Mouse (Mus musculus) embryonic facial prominence, embryonic 12.5 days (tissue): ENCODE measurements around the gene Cfb. TPM values are rescaled to one million over a fixed set of nuclear protein-coding genes. Genes with fewer than 3 reads are reported as not detected.

Experiments
- ATAC-seq: fragments of 200-750 bp; cut with Nextera tagmentation; 2 replicates; pipeline ENCODE4 v1.8.0; 2017; ENCODE audit not compliant: insufficient number of reproducible peaks, insufficient read depth, low FRiP score, low TSS enrichment
- H3K27ac ChIP-seq: fragments of 300-500 bp; sonication (generic); 2 replicates; pipeline ENCODE4 v1.5.1; 2016; ENCODE audit warnings: mild to moderate bottlenecking
- H3K27me3 ChIP-seq: fragments of 300-500 bp; sonication (generic); 2 replicates; pipeline ENCODE4 v1.6.1; 2016; ENCODE audit warnings: mild to moderate bottlenecking, moderate library complexity
- H3K36me3 ChIP-seq: fragments of 300-500 bp; sonication (generic); 2 replicates; pipeline ENCODE4 v1.6.1; 2016; ENCODE audit warnings: mild to moderate bottlenecking
- H3K4me1 ChIP-seq: fragments of 300-500 bp; sonication (generic); 2 replicates; pipeline ENCODE4 v1.6.1; 2016
- H3K4me2 ChIP-seq: fragments of 300-500 bp; sonication (generic); replicated peaks from 2 replicates; pipeline ENCODE4 v1.6.1; 2016; ENCODE audit warnings: mild to moderate bottlenecking, moderate library complexity
- H3K4me3 ChIP-seq: fragments of 300-500 bp; sonication (generic); 2 replicates; pipeline ENCODE4 v1.5.1; 2016; ENCODE audit warnings: mild to moderate bottlenecking
- H3K9ac ChIP-seq: fragments of 300-500 bp; sonication (generic); 2 replicates; pipeline ENCODE4 v1.6.1; 2016; ENCODE audit warnings: mild to moderate bottlenecking, moderate library complexity
- H3K9me3 ChIP-seq: fragments of 300-500 bp; sonication (generic); 2 replicates; pipeline ENCODE4 v1.6.1; 2016; ENCODE audit warnings: mild to moderate bottlenecking, moderate library complexity
- WGBS: fragments of 180-500 bp; shearing (Covaris S2); methylation state at CpG from one replicate; pipeline ENCODE4 v1.1.7; 2016; 5-methylcytosine and 5-hydroxymethylcytosine counted together
- polyA plus RNA-seq: library from polyadenylated mRNA; unstranded; fragments of >200 nt; fragmentation: Nextera tagmentation; extraction: Ambion mirVana; gene quantifications from 2 replicates; pipeline ENCODE4 v1.2.1, GENCODE M21; 2016

Cfb gene
- polyA plus RNA-seq, 1 experiment from 2014 or later = 1.1 TPM

GRCm38 (mm10) chr17:34896366-34896765 lies 34.0 kb upstream of the Cfb start:
- ATAC-seq = no peak
- Histone ChIP-seq H3K27me3 (no peaks in the 10 kb centered on the region), H3K4me3 (peak overlapping the region; percentile 83; the same call in 1 of the 2 replicates), H3K9ac (no peak overlapping the region), H3K36me3 (peaks cover 10% of the 10 kb centered on the region), H3K4me2 (peak overlapping the region; percentile 97), H3K4me1 (peaks cover 35% of the 10 kb centered on the region), H3K9me3 (0 out of 2 replicates have a peak, but pooled peaks cover 4% of the 10 kb centered on the region), H3K27ac (no peak overlapping the region)
- WGBS = 88% methylated on average over 17 of the region's 17 CpGs

- Histone ChIP-seq H3K9me3 (0 out of 2 replicates have a peak, but pooled peaks cover 4% of the 10 kb centered on the region), H3K36me3 (peaks cover 9% of the 10 kb centered on the region), H3K27ac (peak overlapping the region; percentile 95), H3K27me3 (no peaks in the 10 kb centered on the region), H3K9ac (peak overlapping the region; percentile 95), H3K4me2 (peak overlapping the region; percentile 97), H3K4me1 (peaks cover 35% of the 10 kb centered on the region), H3K4me3 (peak overlapping the region; percentile 83)
- WGBS = 92% methylated on average over 15 of the region's 15 CpGs
- ATAC-seq = no peak
These were observed 33.4 kb upstream of the Cfb start for GRCm38 (mm10) chr17:34895724-34896123.

- Histone ChIP-seq H3K9ac (peak overlapping the region; percentile 95), H3K27me3 (no peaks in the 10 kb centered on the region), H3K4me2 (peak overlapping the region; percentile 97), H3K4me3 (peak overlapping the region; percentile 83), H3K4me1 (peaks cover 29% of the 10 kb centered on the region), H3K27ac (peak overlapping the region; percentile 95), H3K9me3 (0 out of 2 replicates have a peak, but pooled peaks cover 4% of the 10 kb centered on the region), H3K36me3 (peaks cover 9% of the 10 kb centered on the region)
- no peak for ATAC-seq
- 6% methylated on average over 48 of the region's 51 CpGs for WGBS
These were observed 32.6 kb upstream of the Cfb start for GRCm38 (mm10) chr17:34894801-34895530.

- Histone ChIP-seq H3K4me3 (peak overlapping the region; percentile 83), H3K27me3 (no peaks in the 10 kb centered on the region), H3K9ac (peak overlapping the region; percentile 95), H3K9me3 (0 out of 2 replicates have a peak, but pooled peaks cover 4% of the 10 kb centered on the region), H3K4me2 (peak overlapping the region; percentile 97), H3K27ac (peak overlapping the region; percentile 95), H3K36me3 (peaks cover 9% of the 10 kb centered on the region), H3K4me1 (peaks cover 29% of the 10 kb centered on the region)
- WGBS = under 1% methylated on average over 49 of the region's 51 CpGs
- peak; percentile 86 for ATAC-seq
These were observed 31.8 kb upstream of the Cfb start for GRCm38 (mm10) chr17:34894074-34894597.

GRCm38 (mm10) chr17:34893072-34893824 lies 30.9 kb upstream of the Cfb start:
- Histone ChIP-seq H3K4me1 (peaks cover 29% of the 10 kb centered on the region), H3K9ac (no peak overlapping the region), H3K4me3 (peak overlapping the region; percentile 83; the same call in 1 of the 2 replicates), H3K36me3 (peaks cover 9% of the 10 kb centered on the region), H3K9me3 (0 out of 2 replicates have a peak, but pooled peaks cover 4% of the 10 kb centered on the region), H3K4me2 (peak overlapping the region; percentile 97), H3K27ac (0 out of 2 replicates have a peak overlapping the region, but pooled peaks have one; percentile 95), H3K27me3 (no peaks in the 10 kb centered on the region)
- no peak for ATAC-seq
- 76% methylated on average over 12 of the region's 12 CpGs for WGBS

GRCm38 (mm10) chr17:34891377-34891776 lies 29.1 kb upstream of the Cfb start:
- no peak overlapping the region for H3K9ac ChIP-seq
- ATAC-seq = no peak
- WGBS = 95% methylated on average over 2 of the region's 2 CpGs
- no peaks in the 10 kb centered on the region for H3K27me3 ChIP-seq
- no peak overlapping the region for H3K4me3 ChIP-seq
- H3K4me1 ChIP-seq = peaks cover 18% of the 10 kb centered on the region
- peaks cover 7% of the 10 kb centered on the region for H3K36me3 ChIP-seq
- H3K4me2 ChIP-seq = no peak overlapping the region
- no peak overlapping the region for H3K27ac ChIP-seq
- 0 out of 2 replicates have a peak, but pooled peaks cover 4% of the 10 kb centered on the region for H3K9me3 ChIP-seq

GRCm38 (mm10) chr17:34890074-34890743 lies 27.9 kb upstream of the Cfb start:
- WGBS = 84% methylated on average over 12 of the region's 12 CpGs
- ATAC-seq = no peak
- H3K4me3 ChIP-seq = no peak overlapping the region

GRCm38 (mm10) chr17:34887942-34888341 lies 25.6 kb upstream of the Cfb start:
- ATAC-seq = no peak
- H3K9me3 ChIP-seq = no peaks in the 10 kb centered on the region
- H3K4me1 ChIP-seq = peaks cover 6% of the 10 kb centered on the region; the same call in 1 of the 2 replicates
- H3K27me3 ChIP-seq = no peaks in the 10 kb centered on the region
- 77% methylated on average over 5 of the region's 5 CpGs for WGBS
- no peak overlapping the region for H3K27ac ChIP-seq
- no peak overlapping the region for H3K4me3 ChIP-seq
- no peaks in the 10 kb centered on the region for H3K36me3 ChIP-seq
- no peak overlapping the region for H3K4me2 ChIP-seq
- no peak overlapping the region for H3K9ac ChIP-seq

More at GRCm38 (mm10) chr17:34890074-34890743, 27.9 kb upstream of the Cfb start:
- H3K9ac ChIP-seq = no peak overlapping the region
- H3K27me3 ChIP-seq = no peaks in the 10 kb centered on the region
- no peaks in the 10 kb centered on the region for H3K9me3 ChIP-seq
- peaks cover 6% of the 10 kb centered on the region for H3K4me1 ChIP-seq
- no peak overlapping the region for H3K27ac ChIP-seq
- H3K36me3 ChIP-seq = no peaks in the 10 kb centered on the region
- H3K4me2 ChIP-seq = no peak overlapping the region

- H3K4me2 ChIP-seq = no peak overlapping the region
- WGBS = 72% methylated on average over 3 of the region's 3 CpGs
- H3K4me3 ChIP-seq = no peak overlapping the region
- no peak overlapping the region for H3K9ac ChIP-seq
- H3K27ac ChIP-seq = no peak overlapping the region
- no peaks in the 10 kb centered on the region for H3K27me3 ChIP-seq
- ATAC-seq = no peak
- H3K9me3 ChIP-seq = no peaks in the 10 kb centered on the region
- H3K36me3 ChIP-seq = no peaks in the 10 kb centered on the region
- H3K4me1 ChIP-seq = peaks cover 11% of the 10 kb centered on the region; the same call in 1 of the 2 replicates
These were observed 23.3 kb upstream of the Cfb start for GRCm38 (mm10) chr17:34885615-34886014.

- H3K4me1 ChIP-seq = peaks cover 14% of the 10 kb centered on the region; the same call in 1 of the 2 replicates
- H3K4me3 ChIP-seq = no peak overlapping the region
- no peak overlapping the region for H3K4me2 ChIP-seq
- WGBS = 87% methylated on average over 6 of the region's 6 CpGs
- no peak for ATAC-seq
- no peaks in the 10 kb centered on the region for H3K9me3 ChIP-seq
- H3K27ac ChIP-seq = no peak overlapping the region
- 0 out of 2 replicates have a peak, but pooled peaks cover 2% of the 10 kb centered on the region for H3K27me3 ChIP-seq
- H3K9ac ChIP-seq = no peak overlapping the region
- H3K36me3 ChIP-seq = no peaks in the 10 kb centered on the region
These were observed 22.4 kb upstream of the Cfb start for GRCm38 (mm10) chr17:34884704-34885103.

- H3K4me2 ChIP-seq = no peak overlapping the region
- H3K9me3 ChIP-seq = no peaks in the 10 kb centered on the region
- H3K36me3 ChIP-seq = no peaks in the 10 kb centered on the region
- no peak overlapping the region for H3K27ac ChIP-seq
- ATAC-seq = no peak
- H3K9ac ChIP-seq = no peak overlapping the region
- WGBS = 70% methylated on average over 3 of the region's 3 CpGs
- H3K4me1 ChIP-seq = peaks cover 20% of the 10 kb centered on the region
- no peak overlapping the region for H3K4me3 ChIP-seq
- H3K27me3 ChIP-seq = 0 out of 2 replicates have a peak, but pooled peaks cover 4% of the 10 kb centered on the region
These were observed 21.0 kb upstream of the Cfb start for GRCm38 (mm10) chr17:34883332-34883731.
